Mouse (Mus musculus) forebrain, embryonic 15.5 days (tissue): ENCODE data around the gene Ap1s3. TPM values are rescaled to one million over a fixed set of nuclear protein-coding genes. Genes with fewer than 3 reads are reported as not detected.

Experiments used
- ATAC-seq: fragments of 200-750 bp; cut with Nextera tagmentation; replicated peaks from 2 replicates; pipeline ENCODE4 v1.8.0; 2017; ENCODE audit warnings: mild to moderate bottlenecking, moderate TSS enrichment, moderate library complexity
- H3K27ac ChIP-seq: fragments of 300-500 bp; sonication (generic); replicated peaks from 2 replicates; pipeline ENCODE4 v1.5.1; 2015; ENCODE audit warnings: mild to moderate bottlenecking, inconsistent platforms
- H3K27me3 ChIP-seq: fragments of 300-500 bp; sonication (generic); 2 replicates; pipeline ENCODE4 v1.6.1; 2015; ENCODE audit warnings: inconsistent platforms
- H3K36me3 ChIP-seq: fragments of 300-500 bp; sonication (generic); 2 replicates; pipeline ENCODE4 v1.6.1; 2015; ENCODE audit warnings: mild to moderate bottlenecking, inconsistent platforms
- H3K4me1 ChIP-seq: fragments of 300-500 bp; sonication (generic); 2 replicates; pipeline ENCODE4 v1.6.1; 2015; ENCODE audit warnings: inconsistent platforms
- H3K4me2 ChIP-seq: fragments of 300-500 bp; sonication (generic); replicated peaks from 2 replicates; pipeline ENCODE4 v1.6.1; 2015; ENCODE audit warnings: mild to moderate bottlenecking, inconsistent platforms
- H3K4me3 ChIP-seq: fragments of 300-500 bp; sonication (generic); 2 replicates; pipeline ENCODE4 v1.5.1; 2015; ENCODE audit warnings: mild to moderate bottlenecking, inconsistent platforms
- H3K9ac ChIP-seq: fragments of 300-500 bp; sonication (generic); replicated peaks from 2 replicates; pipeline ENCODE4 v1.6.1; 2015; ENCODE audit warnings: mild to moderate bottlenecking, inconsistent platforms
- H3K9me3 ChIP-seq: fragments of 300-500 bp; sonication (generic); 2 replicates; pipeline ENCODE4 v1.6.1; 2016; ENCODE audit warnings: inconsistent platforms
- WGBS: fragments of 180-500 bp; shearing (Covaris S2); methylation state at CpG from one replicate; pipeline ENCODE4 v1.1.7; 2015; ENCODE audit warnings: mixed read lengths; 5-methylcytosine and 5-hydroxymethylcytosine counted together
- polyA plus RNA-seq: library from polyadenylated mRNA; unstranded; fragments of >200 nt; fragmentation: Nextera tagmentation; extraction: Ambion mirVana; gene quantifications from 2 replicates; pipeline ENCODE4 v1.2.1, GENCODE M21; 2015

The Ap1s3 gene
- polyA plus RNA-seq, 1 experiment from 2014 or later, result not detected

GRCm38 (mm10) chr1:79657411-79657810 lies 14.4 kb downstream of the Ap1s3 start:
- Histone ChIP-seq H3K27me3 (no peaks in the 10 kb centered on the region), H3K4me2 (no peak overlapping the region), H3K4me3 (no peak overlapping the region), H3K4me1 (no peaks in the 10 kb centered on the region), H3K27ac (no peak overlapping the region), H3K36me3 (no peaks in the 10 kb centered on the region), H3K9ac (no peak overlapping the region), H3K9me3 (no peaks in the 10 kb centered on the region)
- whole genome bisulfite sequencing, result 80% methylated on average over 1 of the region's 1 CpGs
- no peak for ATAC-seq

- no peak overlapping the region for H3K4me2 ChIP-seq
- 73% methylated on average over 4 of the region's 4 CpGs for WGBS
- no peaks in the 10 kb centered on the region for H3K27me3 ChIP-seq
- no peaks in the 10 kb centered on the region for H3K4me1 ChIP-seq
- no peak for ATAC-seq
- H3K9ac ChIP-seq, result no peak overlapping the region
- no peak overlapping the region for H3K4me3 ChIP-seq
- no peak overlapping the region for H3K27ac ChIP-seq
- H3K36me3 ChIP-seq, result no peaks in the 10 kb centered on the region
- no peaks in the 10 kb centered on the region for H3K9me3 ChIP-seq
Measured at GRCm38 (mm10) chr1:79655819-79656555, 15.8 kb downstream of the Ap1s3 start.

- WGBS, result 97% methylated on average over 2 of the region's 2 CpGs
- Histone ChIP-seq H3K4me3 (no peak overlapping the region), H3K9ac (no peak overlapping the region)
Measured at GRCm38 (mm10) chr1:79654948-79655347, 16.8 kb downstream of the Ap1s3 start.

GRCm38 (mm10) chr1:79643411-79644110 lies 28.2 kb downstream of the Ap1s3 start:
- Histone ChIP-seq H3K27me3 (no peaks in the 10 kb centered on the region), H3K4me1 (no peaks in the 10 kb centered on the region), H3K27ac (no peak overlapping the region), H3K9me3 (no peaks in the 10 kb centered on the region), H3K4me2 (no peak overlapping the region), H3K4me3 (no peak overlapping the region), H3K9ac (no peak overlapping the region), H3K36me3 (no peaks in the 10 kb centered on the region)
- ATAC-seq, result no peak
- WGBS, result 90% methylated on average over 6 of the region's 6 CpGs

More at GRCm38 (mm10) chr1:79654948-79655347, 16.8 kb downstream of the Ap1s3 start:
- Histone ChIP-seq H3K36me3 (no peaks in the 10 kb centered on the region), H3K4me2 (no peak overlapping the region), H3K9me3 (no peaks in the 10 kb centered on the region), H3K27me3 (no peaks in the 10 kb centered on the region), H3K4me1 (no peaks in the 10 kb centered on the region), H3K27ac (no peak overlapping the region)
- no peak for ATAC-seq

GRCm38 (mm10) chr1:79642680-79643079 lies 29.1 kb downstream of the Ap1s3 start:
- H3K4me1 ChIP-seq, result no peaks in the 10 kb centered on the region
- WGBS, result 89% methylated on average over 3 of the region's 3 CpGs
- H3K9me3 ChIP-seq, result no peaks in the 10 kb centered on the region
- no peak overlapping the region for H3K9ac ChIP-seq
- no peaks in the 10 kb centered on the region for H3K27me3 ChIP-seq
- no peak overlapping the region for H3K4me3 ChIP-seq
- H3K4me2 ChIP-seq, result no peak overlapping the region
- H3K36me3 ChIP-seq, result no peaks in the 10 kb centered on the region
- no peak overlapping the region for H3K27ac ChIP-seq
- no peak for ATAC-seq

- Histone ChIP-seq H3K9me3 (no peaks in the 10 kb centered on the region), H3K4me2 (no peak overlapping the region), H3K4me3 (no peak overlapping the region), H3K4me1 (no peaks in the 10 kb centered on the region), H3K9ac (no peak overlapping the region), H3K27ac (no peak overlapping the region), H3K36me3 (no peaks in the 10 kb centered on the region), H3K27me3 (no peaks in the 10 kb centered on the region)
- 88% methylated on average over 6 of the region's 6 CpGs for WGBS
- ATAC-seq, result no peak
Measured at GRCm38 (mm10) chr1:79641355-79641754, 30.4 kb downstream of the Ap1s3 start.

GRCm38 (mm10) chr1:79640151-79640550 lies 31.6 kb downstream of the Ap1s3 start:
- ATAC-seq, result peak; percentile 89
- H3K4me3 ChIP-seq, result no peak overlapping the region
- WGBS, result 51% methylated on average over 7 of the region's 7 CpGs
- no peaks in the 10 kb centered on the region for H3K9me3 ChIP-seq
- H3K36me3 ChIP-seq, result no peaks in the 10 kb centered on the region
- no peaks in the 10 kb centered on the region for H3K27me3 ChIP-seq
- H3K4me2 ChIP-seq, result no peak overlapping the region
- no peak overlapping the region for H3K27ac ChIP-seq
- H3K4me1 ChIP-seq, result no peaks in the 10 kb centered on the region
- no peak overlapping the region for H3K9ac ChIP-seq

GRCm38 (mm10) chr1:79639683-79640082 lies 32.1 kb downstream of the Ap1s3 start:
- Histone ChIP-seq H3K27me3 (no peaks in the 10 kb centered on the region), H3K4me3 (no peak overlapping the region), H3K27ac (no peak overlapping the region), H3K9me3 (no peaks in the 10 kb centered on the region), H3K36me3 (no peaks in the 10 kb centered on the region), H3K4me2 (no peak overlapping the region), H3K9ac (no peak overlapping the region), H3K4me1 (no peaks in the 10 kb centered on the region)
- 71% methylated on average over 5 of the region's 5 CpGs for WGBS
- ATAC-seq, result peak; percentile 53; the same call in 1 of the 2 replicates

GRCm38 (mm10) chr1:79639107-79639506 lies 32.7 kb downstream of the Ap1s3 start:
- peak; percentile 55; the same call in 1 of the 2 replicates for ATAC-seq

GRCm38 (mm10) chr1:79637768-79638167 lies 34.0 kb downstream of the Ap1s3 start:
- Histone ChIP-seq H3K9me3 (no peaks in the 10 kb centered on the region), H3K27ac (no peak overlapping the region), H3K27me3 (no peaks in the 10 kb centered on the region), H3K4me2 (no peak overlapping the region), H3K4me3 (no peak overlapping the region), H3K9ac (no peak overlapping the region), H3K36me3 (no peaks in the 10 kb centered on the region), H3K4me1 (no peaks in the 10 kb centered on the region)
- 95% methylated on average over 2 of the region's 2 CpGs for WGBS
- no peak for ATAC-seq

More at GRCm38 (mm10) chr1:79639107-79639506, 32.7 kb downstream of the Ap1s3 start:
- no peak overlapping the region for H3K4me3 ChIP-seq
- no peaks in the 10 kb centered on the region for H3K27me3 ChIP-seq
- 79% methylated on average over 6 of the region's 6 CpGs for WGBS
- H3K27ac ChIP-seq, result no peak overlapping the region
- no peak overlapping the region for H3K9ac ChIP-seq
- H3K4me1 ChIP-seq, result no peaks in the 10 kb centered on the region
- no peaks in the 10 kb centered on the region for H3K9me3 ChIP-seq
- no peak overlapping the region for H3K4me2 ChIP-seq
- H3K36me3 ChIP-seq, result no peaks in the 10 kb centered on the region

GRCm38 (mm10) chr1:79631521-79631920 lies 40.3 kb downstream of the Ap1s3 start:
- no peak for ATAC-seq
- H3K4me2 ChIP-seq, result no peak overlapping the region
- H3K36me3 ChIP-seq, result no peaks in the 10 kb centered on the region
- H3K4me1 ChIP-seq, result no peaks in the 10 kb centered on the region
- no peaks in the 10 kb centered on the region for H3K27me3 ChIP-seq
- no peak overlapping the region for H3K4me3 ChIP-seq
- WGBS, result 86% methylated on average over 4 of the region's 4 CpGs
- no peak overlapping the region for H3K9ac ChIP-seq
- H3K9me3 ChIP-seq, result no peaks in the 10 kb centered on the region
- no peak overlapping the region for H3K27ac ChIP-seq

- no peak overlapping the region for H3K4me3 ChIP-seq
- no peak overlapping the region for H3K4me2 ChIP-seq
- H3K9me3 ChIP-seq, result no peaks in the 10 kb centered on the region
- H3K4me1 ChIP-seq, result no peaks in the 10 kb centered on the region
- H3K9ac ChIP-seq, result no peak overlapping the region
- no peak for ATAC-seq
- 85% methylated on average over 5 of the region's 5 CpGs for WGBS
- no peaks in the 10 kb centered on the region for H3K27me3 ChIP-seq
- no peak overlapping the region for H3K27ac ChIP-seq
- no peaks in the 10 kb centered on the region for H3K36me3 ChIP-seq
Measured at GRCm38 (mm10) chr1:79629726-79630125, 42.0 kb downstream of the Ap1s3 start.
